Mouse (Mus musculus): ENCODE data around the gene Psenen. TPM values are rescaled to one million over a fixed set of nuclear protein-coding genes. Genes with fewer than 3 reads are reported as not detected.

The Psenen gene
- polyA plus RNA-seq, 1 experiment from 2014 or later, result 80.1 TPM

- Histone ChIP-seq H3K4me3 (replicated peaks) (no peak overlapping the region), H3K27ac (no peak overlapping the region), H3K9me3 (replicated peaks) (no peaks in the 10 kb centered on the region), H3K36me3 (peaks cover 74% of the 10 kb centered on the region), H3K27me3 (no peaks in the 10 kb centered on the region), H3K4me1 (replicated peaks) (peaks cover 15% of the 10 kb centered on the region), H3K9ac (no peak overlapping the region), H3K4me2 (no peak overlapping the region)
- DNase-seq, result no peak
- WGBS (ENCODE audit: insufficient replicate concordance), result 82% methylated on average over 14 of the region's 14 CpGs
- ATAC-seq (ENCODE audit: low read depth), result no peak
Observed at GRCm38 (mm10) chr7:30526981-30527380, 36.4 kb downstream of the Psenen start.

GRCm38 (mm10) chr7:30526399-30526798, 37.0 kb downstream of the Psenen start:
- Histone ChIP-seq H3K4me2 (no peak overlapping the region), H3K36me3 (peaks cover 68% of the 10 kb centered on the region), H3K4me3 (replicated peaks) (no peak overlapping the region), H3K27me3 (no peaks in the 10 kb centered on the region), H3K4me1 (replicated peaks) (peaks cover 9% of the 10 kb centered on the region; the same call in 1 of the 2 replicates), H3K27ac (no peak overlapping the region), H3K9me3 (replicated peaks) (no peaks in the 10 kb centered on the region), H3K9ac (no peak overlapping the region)
- DNase-seq, result no peak
- ATAC-seq (ENCODE audit: low read depth), result no peak
- 59% methylated on average over 17 of the region's 17 CpGs for WGBS (ENCODE audit: insufficient replicate concordance)

- 0 out of 2 replicates have a peak, but pooled peaks cover 6% of the 10 kb centered on the region for H3K4me1 ChIP-seq (replicated peaks)
- H3K27me3 ChIP-seq, result no peaks in the 10 kb centered on the region
- DNase-seq, result no peak
- no peak overlapping the region for H3K27ac ChIP-seq
- no peak overlapping the region for H3K4me2 ChIP-seq
- WGBS (ENCODE audit: insufficient replicate concordance), result 46% methylated on average over 10 of the region's 10 CpGs
- ATAC-seq (ENCODE audit: low read depth), result no peak
- H3K9ac ChIP-seq, result no peak overlapping the region
- H3K4me3 ChIP-seq (replicated peaks), result no peak overlapping the region
- H3K9me3 ChIP-seq (replicated peaks), result no peaks in the 10 kb centered on the region
- peaks cover 63% of the 10 kb centered on the region for H3K36me3 ChIP-seq
Observed at GRCm38 (mm10) chr7:30525954-30526353, 37.5 kb downstream of the Psenen start.

- no peaks in the 10 kb centered on the region for H3K27me3 ChIP-seq
- H3K9ac ChIP-seq, result no peak overlapping the region
- DNase-seq, result no peak
- no peaks in the 10 kb centered on the region for H3K9me3 ChIP-seq (replicated peaks)
- no peak overlapping the region for H3K4me3 ChIP-seq (replicated peaks)
- H3K4me2 ChIP-seq, result no peak overlapping the region
- 0 out of 2 replicates have a peak, but pooled peaks cover 6% of the 10 kb centered on the region for H3K4me1 ChIP-seq (replicated peaks)
- H3K36me3 ChIP-seq, result peaks cover 51% of the 10 kb centered on the region
- no peak overlapping the region for H3K27ac ChIP-seq
- ATAC-seq (ENCODE audit: low read depth), result no peak
- WGBS (ENCODE audit: insufficient replicate concordance), result 76% methylated on average over 6 of the region's 6 CpGs
Observed at GRCm38 (mm10) chr7:30524487-30524886, 38.9 kb downstream of the Psenen start.

GRCm38 (mm10) chr7:30522871-30523270, 40.6 kb downstream of the Psenen start:
- ATAC-seq (ENCODE audit: low read depth) (no peak), DNase-seq (no peak)
- Histone ChIP-seq H3K4me3 (replicated peaks) (no peak overlapping the region), H3K36me3 (peaks cover 34% of the 10 kb centered on the region), H3K27me3 (no peaks in the 10 kb centered on the region), H3K4me2 (no peak overlapping the region), H3K27ac (no peak overlapping the region), H3K9me3 (replicated peaks) (no peaks in the 10 kb centered on the region), H3K4me1 (replicated peaks) (0 out of 2 replicates have a peak, but pooled peaks cover 6% of the 10 kb centered on the region), H3K9ac (no peak overlapping the region)
- 76% methylated on average over 10 of the region's 10 CpGs for WGBS (ENCODE audit: insufficient replicate concordance)

GRCm38 (mm10) chr7:30520856-30521255, 42.6 kb downstream of the Psenen start:
- no peaks in the 10 kb centered on the region for H3K9me3 ChIP-seq (replicated peaks)
- ATAC-seq (ENCODE audit: low read depth) (no peak), DNase-seq (no peak)
- H3K36me3 ChIP-seq, result peaks cover 15% of the 10 kb centered on the region
- 80% methylated on average over 5 of the region's 5 CpGs for WGBS (ENCODE audit: insufficient replicate concordance)
- H3K4me2 ChIP-seq, result no peak overlapping the region
- no peak overlapping the region for H3K4me3 ChIP-seq (replicated peaks)
- H3K27ac ChIP-seq, result no peak overlapping the region
- H3K4me1 ChIP-seq (replicated peaks), result no peaks in the 10 kb centered on the region
- no peak overlapping the region for H3K9ac ChIP-seq
- no peaks in the 10 kb centered on the region for H3K27me3 ChIP-seq

GRCm38 (mm10) chr7:30520396-30520795, 43.0 kb downstream of the Psenen start:
- no peaks in the 10 kb centered on the region for H3K27me3 ChIP-seq
- no peak for DNase-seq
- H3K9ac ChIP-seq, result no peak overlapping the region
- no peak overlapping the region for H3K4me3 ChIP-seq (replicated peaks)
- peaks cover 13% of the 10 kb centered on the region for H3K36me3 ChIP-seq
- ATAC-seq (ENCODE audit: low read depth), result peak; percentile 25; the same call in 1 of the 2 replicates
- no peaks in the 10 kb centered on the region for H3K9me3 ChIP-seq (replicated peaks)
- WGBS (ENCODE audit: insufficient replicate concordance), result 66% methylated on average over 4 of the region's 4 CpGs
- H3K4me1 ChIP-seq (replicated peaks), result no peaks in the 10 kb centered on the region
- H3K4me2 ChIP-seq, result no peak overlapping the region
- H3K27ac ChIP-seq, result no peak overlapping the region

- no peak overlapping the region for H3K27ac ChIP-seq
- DNase-seq, result no peak
Observed at GRCm38 (mm10) chr7:30518325-30518724, 45.1 kb downstream of the Psenen start.

GRCm38 (mm10) chr7:30515003-30515760, 48.2 kb downstream of the Psenen start:
- Histone ChIP-seq H3K9ac (no peak overlapping the region), H3K36me3 (no peaks in the 10 kb centered on the region), H3K9me3 (replicated peaks) (no peaks in the 10 kb centered on the region), H3K4me1 (replicated peaks) (no peaks in the 10 kb centered on the region), H3K4me2 (no peak overlapping the region), H3K27me3 (no peaks in the 10 kb centered on the region), H3K27ac (no peak overlapping the region), H3K4me3 (replicated peaks) (no peak overlapping the region)
- WGBS (ENCODE audit: insufficient replicate concordance), result 54% methylated on average over 24 of the region's 24 CpGs
- ATAC-seq (ENCODE audit: low read depth), result 0 out of 2 replicates have a peak, but pooled peaks have one; percentile 29
- DNase-seq, result no peak

More at GRCm38 (mm10) chr7:30518325-30518724, 45.1 kb downstream of the Psenen start:
- H3K4me2 ChIP-seq, result no peak overlapping the region
- 39% methylated on average over 8 of the region's 8 CpGs for WGBS (ENCODE audit: insufficient replicate concordance)
- H3K36me3 ChIP-seq, result peaks cover 2% of the 10 kb centered on the region; the same call in 1 of the 2 replicates
- no peak overlapping the region for H3K4me3 ChIP-seq (replicated peaks)
- no peak for ATAC-seq (ENCODE audit: low read depth)
- H3K9me3 ChIP-seq (replicated peaks), result no peaks in the 10 kb centered on the region
- no peaks in the 10 kb centered on the region for H3K27me3 ChIP-seq
- H3K9ac ChIP-seq, result no peak overlapping the region
- H3K4me1 ChIP-seq (replicated peaks), result no peaks in the 10 kb centered on the region

Small RNA genes lying within 50 kb of the gene (microRNA-seq; reads per million reads assigned to microRNA genes)
- gene Gm38670 (5.3 reads per million, percentile 13 among the genes with 10 or more reads in this experiment), gene Mir3569 (not detected)

Other genes starting within 250 kb of the Psenen start
- 6.1 and 8.8 TPM in 2 replicates for gene Syne4, start 248.8 kb downstream of the Psenen start, polyA plus RNA-seq (2015; fragmentation: Nextera tagmentation; extraction: Ambion mirVana)
- 1.3 and 1.8 TPM in 2 replicates for gene E130208F15Rik, start 241.9 kb downstream of the Psenen start, polyA plus RNA-seq (2015; fragmentation: Nextera tagmentation; extraction: Ambion mirVana)
- 6.4 and 6.6 TPM in 2 replicates for gene Sdhaf1, start 239.7 kb downstream of the Psenen start, polyA plus RNA-seq (2015; fragmentation: Nextera tagmentation; extraction: Ambion mirVana)
- 1.4 and 1.5 TPM in 2 replicates for gene Lrfn3, start 200.9 kb downstream of the Psenen start, polyA plus RNA-seq (2015; fragmentation: Nextera tagmentation; extraction: Ambion mirVana)
- 65.8 and 80.0 TPM in 2 replicates for gene Tyrobp, start 149.9 kb downstream of the Psenen start, polyA plus RNA-seq (2015; fragmentation: Nextera tagmentation; extraction: Ambion mirVana)
- gene Hcst, start 143.8 kb downstream of the Psenen start, polyA plus RNA-seq (2015; fragmentation: Nextera tagmentation; extraction: Ambion mirVana), result 2.7 and 4.0 TPM in 2 replicates
- 1.2 TPM in 2 replicates for gene Nfkbid, start 141.9 kb downstream of the Psenen start, polyA plus RNA-seq (2015; fragmentation: Nextera tagmentation; extraction: Ambion mirVana)
- 4.6 and 4.7 TPM in 2 replicates for gene Aplp1, start 118.1 kb downstream of the Psenen start, polyA plus RNA-seq (2015; fragmentation: Nextera tagmentation; extraction: Ambion mirVana)
- gene Kirrel2, start 105.9 kb downstream of the Psenen start, polyA plus RNA-seq (2015; fragmentation: Nextera tagmentation; extraction: Ambion mirVana), result 0.16 and 0.20 TPM in 2 replicates
- gene Nphs1, start 105.3 kb downstream of the Psenen start, polyA plus RNA-seq (2015; fragmentation: Nextera tagmentation; extraction: Ambion mirVana), result 0.13 and 0.17 TPM in 2 replicates
- 28.1 and 28.6 TPM in 2 replicates for gene Prodh2, start 70.0 kb downstream of the Psenen start, polyA plus RNA-seq (2015; fragmentation: Nextera tagmentation; extraction: Ambion mirVana)
- 2.0 and 2.3 TPM in 2 replicates for gene Arhgap33, start 28.6 kb downstream of the Psenen start, polyA plus RNA-seq (2015; fragmentation: Nextera tagmentation; extraction: Ambion mirVana)
- 4.4 and 4.6 TPM in 2 replicates for gene Hspb6, start 11.4 kb downstream of the Psenen start, polyA plus RNA-seq (2015; fragmentation: Nextera tagmentation; extraction: Ambion mirVana)
- 1.8 and 2.3 TPM in 2 replicates for gene Proser3, start 11.3 kb downstream of the Psenen start, polyA plus RNA-seq (2015; fragmentation: Nextera tagmentation; extraction: Ambion mirVana)
- 25.3 and 31.9 TPM in 2 replicates for gene Lin37, start 3.8 kb downstream of the Psenen start, polyA plus RNA-seq (2015; fragmentation: Nextera tagmentation; extraction: Ambion mirVana)
- 49.4 TPM in 2 replicates for gene U2af1l4, start 326 bp downstream of the Psenen start, polyA plus RNA-seq (2015; fragmentation: Nextera tagmentation; extraction: Ambion mirVana)
- 3.4 and 3.8 TPM in 2 replicates for gene Gm49396, start 283 bp downstream of the Psenen start, polyA plus RNA-seq (2015; fragmentation: Nextera tagmentation; extraction: Ambion mirVana)
- gene Igflr1, start 1.8 kb upstream of the Psenen start, polyA plus RNA-seq (2015; fragmentation: Nextera tagmentation; extraction: Ambion mirVana), result 1.6 and 2.1 TPM in 2 replicates
- 2.8 and 3.8 TPM in 2 replicates for gene Kmt2b, start 25.1 kb upstream of the Psenen start, polyA plus RNA-seq (2015; fragmentation: Nextera tagmentation; extraction: Ambion mirVana)
- 0.09 and 0.20 TPM in 2 replicates for gene Zbtb32, start 35.3 kb upstream of the Psenen start, polyA plus RNA-seq (2015; fragmentation: Nextera tagmentation; extraction: Ambion mirVana)
- gene Upk1a, start 49.2 kb upstream of the Psenen start, polyA plus RNA-seq (2015; fragmentation: Nextera tagmentation; extraction: Ambion mirVana), result 0.09 and 0.50 TPM in 2 replicates
- 690 and 705 TPM in 2 replicates for gene Cox6b1, start 62.5 kb upstream of the Psenen start, polyA plus RNA-seq (2015; fragmentation: Nextera tagmentation; extraction: Ambion mirVana)
- gene Etv2, start 72.2 kb upstream of the Psenen start, polyA plus RNA-seq (2015; fragmentation: Nextera tagmentation; extraction: Ambion mirVana), result 0.09 TPM in 1 of 2 replicates, not detected in the other
- gene Rbm42, start 86.7 kb upstream of the Psenen start, polyA plus RNA-seq (2015; fragmentation: Nextera tagmentation; extraction: Ambion mirVana), result 58.0 and 59.4 TPM in 2 replicates
- 38.2 and 38.7 TPM in 2 replicates for gene Haus5, start 101.4 kb upstream of the Psenen start, polyA plus RNA-seq (2015; fragmentation: Nextera tagmentation; extraction: Ambion mirVana)
- not detected in 2 replicates for gene Pmis2, start 108.0 kb upstream of the Psenen start, polyA plus RNA-seq (2015; fragmentation: Nextera tagmentation; extraction: Ambion mirVana)
- gene 2200002J24Rik, start 135.3 kb upstream of the Psenen start, polyA plus RNA-seq (2015; fragmentation: Nextera tagmentation; extraction: Ambion mirVana), result 0.34 and 0.37 TPM in 2 replicates
- gene Atp4a, start 148.6 kb upstream of the Psenen start, polyA plus RNA-seq (2015; fragmentation: Nextera tagmentation; extraction: Ambion mirVana), result 1.1 and 1.7 TPM in 2 replicates
- gene Tmem147, start 165.9 kb upstream of the Psenen start, polyA plus RNA-seq (2015; fragmentation: Nextera tagmentation; extraction: Ambion mirVana), result 108 and 121 TPM in 2 replicates
- gene Gapdhs, start 180.1 kb upstream of the Psenen start, polyA plus RNA-seq (2015; fragmentation: Nextera tagmentation; extraction: Ambion mirVana), result not detected in 2 replicates
- gene Sbsn, start 187.8 kb upstream of the Psenen start, polyA plus RNA-seq (2015; fragmentation: Nextera tagmentation; extraction: Ambion mirVana), result 0.08 and 0.22 TPM in 2 replicates
- 0.17 TPM in 1 of 2 replicates, not detected in the other for gene Dmkn, start 200.1 kb upstream of the Psenen start, polyA plus RNA-seq (2015; fragmentation: Nextera tagmentation; extraction: Ambion mirVana)
- gene Krtdap, start 224.3 kb upstream of the Psenen start, polyA plus RNA-seq (2015; fragmentation: Nextera tagmentation; extraction: Ambion mirVana), result 0.27 TPM in 1 of 2 replicates, not detected in the other

All from liver, embryonic 13.5 days (tissue).